Mouse (Mus musculus) cortical plate, adult 2 months (tissue): Measurements from ENCODE around the gene Ncbp3.

ENCODE experiments used
- CTCF ChIP-seq: fragments of 200-500 bp; IDR thresholded peaks from 2 replicates; pipeline ENCODE4 v1.5.1; 2011; ENCODE audit warnings: mild to moderate bottlenecking, control low read depth, low read length; ENCODE audit not compliant: insufficient read depth; ENCODE audit errors: extremely low read depth
- POLR2A ChIP-seq: fragments of 200-500 bp; IDR thresholded peaks from 2 replicates; pipeline ENCODE4 v1.6.1; 2011; ENCODE audit warnings: mild to moderate bottlenecking, low read length, control low read depth; ENCODE audit not compliant: insufficient read depth; ENCODE audit errors: extremely low read depth

DNA sequence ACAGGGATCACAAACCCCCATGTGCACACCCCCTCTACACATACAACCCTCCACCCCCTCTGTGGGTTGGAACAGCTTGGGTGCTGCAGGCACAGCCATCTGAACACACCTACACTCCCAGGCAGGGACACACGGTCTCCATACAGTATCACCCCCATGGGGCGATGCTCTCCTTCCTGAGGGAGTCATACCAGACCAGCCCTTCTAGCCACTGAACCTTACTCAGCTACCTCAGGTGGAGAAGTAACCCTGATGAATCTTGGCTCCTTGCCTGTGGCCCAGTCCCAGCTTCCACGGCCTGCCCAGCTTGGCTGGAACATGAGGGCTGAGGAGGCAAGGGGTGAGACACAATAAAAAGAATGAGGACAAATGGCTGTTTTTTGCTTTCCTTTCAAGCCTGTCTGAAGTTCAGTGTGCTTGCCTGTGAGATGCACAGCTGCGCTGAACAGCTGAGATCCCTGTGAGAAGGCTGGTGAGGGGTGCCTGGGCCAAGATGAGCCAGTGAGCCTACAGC, 32.7 kb upstream of the Ncbp3 start:
- no peak for TF ChIP-seq POLR2A
- no peak for TF ChIP-seq CTCF
